Mouse (Mus musculus): ENCODE results near the gene Insm1. TPM values are rescaled to one million over a fixed set of nuclear protein-coding genes. Genes with fewer than 3 reads are reported as not detected.

Gene Insm1
- polyA plus RNA-seq, 1 experiment from 2014 or later: 1.3 TPM

- peaks cover 76% of the 10 kb centered on the region for H3K27me3 ChIP-seq (ENCODE audit: control insufficient read depth, insufficient read depth, low read length)
- H3K9ac ChIP-seq (replicated peaks; ENCODE audit: low read depth, low read length): 0 out of 2 replicates have a peak overlapping the region, but pooled peaks have one; percentile 33
- H3K27ac ChIP-seq (ENCODE audit: low read length): no peak overlapping the region
- H3K4me1 ChIP-seq (ENCODE audit: control insufficient read depth, insufficient read depth, low read length): peaks cover 27% of the 10 kb centered on the region; the same call in 1 of the 2 replicates
- H3K4me2 ChIP-seq (replicated peaks; ENCODE audit: low read depth, low read length): peak overlapping the region; percentile 96
- WGBS: 0% methylated on average over 35 of the region's 44 CpGs
- ATAC-seq (ENCODE audit: insufficient number of reproducible peaks, insufficient read depth, low FRiP score, low read depth): peak; percentile 51
- no peaks in the 10 kb centered on the region for H3K9me3 ChIP-seq (ENCODE audit: control insufficient read depth, low read depth, low read length)
- H3K36me3 ChIP-seq (ENCODE audit: control insufficient read depth, insufficient read depth, low read length): no peaks in the 10 kb centered on the region
- H3K4me3 ChIP-seq (ENCODE audit: low read depth, low read length): peak overlapping the region; percentile 43
Observed at GRCm38 (mm10) chr2:146221929-146222278, 183 bp downstream of the Insm1 start.

- Histone ChIP-seq H3K27me3 (ENCODE audit: control insufficient read depth, insufficient read depth, low read length) (peaks cover 76% of the 10 kb centered on the region), H3K36me3 (ENCODE audit: control insufficient read depth, insufficient read depth, low read length) (no peaks in the 10 kb centered on the region), H3K27ac (ENCODE audit: low read length) (peak overlapping the region; percentile 52; the same call in 1 of the 2 replicates), H3K4me1 (ENCODE audit: control insufficient read depth, insufficient read depth, low read length) (peaks cover 27% of the 10 kb centered on the region; the same call in 1 of the 2 replicates), H3K9me3 (ENCODE audit: control insufficient read depth, low read depth, low read length) (no peaks in the 10 kb centered on the region), H3K4me3 (ENCODE audit: low read depth, low read length) (peak overlapping the region; percentile 43), H3K4me2 (replicated peaks; ENCODE audit: low read depth, low read length) (peak overlapping the region; percentile 96), H3K9ac (replicated peaks; ENCODE audit: low read depth, low read length) (peak overlapping the region; percentile 33; the same call in 1 of the 2 replicates)
- ATAC-seq (ENCODE audit: insufficient number of reproducible peaks, insufficient read depth, low FRiP score, low read depth): peak; percentile 2; the same call in 1 of the 2 replicates
- under 1% methylated on average over 95 of the region's 133 CpGs for WGBS
Observed at GRCm38 (mm10) chr2:146222279-146223175, 806 bp downstream of the Insm1 start.

- peaks cover 25% of the 10 kb centered on the region; the same call in 1 of the 2 replicates for H3K4me1 ChIP-seq (ENCODE audit: control insufficient read depth, insufficient read depth, low read length)
- H3K9me3 ChIP-seq (ENCODE audit: control insufficient read depth, low read depth, low read length): no peaks in the 10 kb centered on the region
- WGBS: 1% methylated on average over 71 of the region's 75 CpGs
- H3K9ac ChIP-seq (replicated peaks; ENCODE audit: low read depth, low read length): 0 out of 2 replicates have a peak overlapping the region, but pooled peaks have one; percentile 33
- peak overlapping the region; percentile 43 for H3K4me3 ChIP-seq (ENCODE audit: low read depth, low read length)
- no peaks in the 10 kb centered on the region for H3K36me3 ChIP-seq (ENCODE audit: control insufficient read depth, insufficient read depth, low read length)
- peak overlapping the region; percentile 96 for H3K4me2 ChIP-seq (replicated peaks; ENCODE audit: low read depth, low read length)
- ATAC-seq (ENCODE audit: insufficient number of reproducible peaks, insufficient read depth, low FRiP score, low read depth): 0 out of 2 replicates have a peak, but pooled peaks have one; percentile 34
- H3K27me3 ChIP-seq (ENCODE audit: control insufficient read depth, insufficient read depth, low read length): peaks cover 72% of the 10 kb centered on the region
- no peak overlapping the region for H3K27ac ChIP-seq (ENCODE audit: low read length)
Observed at GRCm38 (mm10) chr2:146223176-146223905, 1.6 kb downstream of the Insm1 start.

GRCm38 (mm10) chr2:146224141-146224540 lies 2.4 kb downstream of the Insm1 start:
- peaks cover 23% of the 10 kb centered on the region; the same call in 1 of the 2 replicates for H3K4me1 ChIP-seq (ENCODE audit: control insufficient read depth, insufficient read depth, low read length)
- WGBS: 16% methylated on average over 7 of the region's 7 CpGs
- H3K4me3 ChIP-seq (ENCODE audit: low read depth, low read length): peak overlapping the region; percentile 43; the same call in 1 of the 2 replicates
- no peak overlapping the region for H3K27ac ChIP-seq (ENCODE audit: low read length)
- peaks cover 67% of the 10 kb centered on the region for H3K27me3 ChIP-seq (ENCODE audit: control insufficient read depth, insufficient read depth, low read length)
- no peak for ATAC-seq (ENCODE audit: insufficient number of reproducible peaks, insufficient read depth, low FRiP score, low read depth)
- no peak overlapping the region for H3K9ac ChIP-seq (replicated peaks; ENCODE audit: low read depth, low read length)
- H3K36me3 ChIP-seq (ENCODE audit: control insufficient read depth, insufficient read depth, low read length): no peaks in the 10 kb centered on the region
- no peaks in the 10 kb centered on the region for H3K9me3 ChIP-seq (ENCODE audit: control insufficient read depth, low read depth, low read length)
- H3K4me2 ChIP-seq (replicated peaks; ENCODE audit: low read depth, low read length): no peak overlapping the region

GRCm38 (mm10) chr2:146225818-146226217 lies 4.1 kb downstream of the Insm1 start:
- H3K9ac ChIP-seq (replicated peaks; ENCODE audit: low read depth, low read length): no peak overlapping the region
- H3K36me3 ChIP-seq (ENCODE audit: control insufficient read depth, insufficient read depth, low read length): no peaks in the 10 kb centered on the region
- no peaks in the 10 kb centered on the region for H3K9me3 ChIP-seq (ENCODE audit: control insufficient read depth, low read depth, low read length)
- no peak overlapping the region for H3K27ac ChIP-seq (ENCODE audit: low read length)
- H3K4me2 ChIP-seq (replicated peaks; ENCODE audit: low read depth, low read length): no peak overlapping the region
- WGBS: 18% methylated on average over 6 of the region's 6 CpGs
- H3K27me3 ChIP-seq (ENCODE audit: control insufficient read depth, insufficient read depth, low read length): peaks cover 60% of the 10 kb centered on the region
- peaks cover 23% of the 10 kb centered on the region; the same call in 1 of the 2 replicates for H3K4me1 ChIP-seq (ENCODE audit: control insufficient read depth, insufficient read depth, low read length)
- H3K4me3 ChIP-seq (ENCODE audit: low read depth, low read length): no peak overlapping the region
- ATAC-seq (ENCODE audit: insufficient number of reproducible peaks, insufficient read depth, low FRiP score, low read depth): no peak

GRCm38 (mm10) chr2:146226484-146226883 lies 4.8 kb downstream of the Insm1 start:
- Histone ChIP-seq H3K36me3 (ENCODE audit: control insufficient read depth, insufficient read depth, low read length) (no peaks in the 10 kb centered on the region), H3K9ac (replicated peaks; ENCODE audit: low read depth, low read length) (no peak overlapping the region), H3K27ac (ENCODE audit: low read length) (no peak overlapping the region), H3K4me1 (ENCODE audit: control insufficient read depth, insufficient read depth, low read length) (peaks cover 17% of the 10 kb centered on the region; the same call in 1 of the 2 replicates), H3K4me2 (replicated peaks; ENCODE audit: low read depth, low read length) (no peak overlapping the region), H3K4me3 (ENCODE audit: low read depth, low read length) (no peak overlapping the region), H3K9me3 (ENCODE audit: control insufficient read depth, low read depth, low read length) (no peaks in the 10 kb centered on the region), H3K27me3 (ENCODE audit: control insufficient read depth, insufficient read depth, low read length) (peaks cover 53% of the 10 kb centered on the region)
- WGBS: 4% methylated on average over 9 of the region's 9 CpGs
- no peak for ATAC-seq (ENCODE audit: insufficient number of reproducible peaks, insufficient read depth, low FRiP score, low read depth)

GRCm38 (mm10) chr2:146227646-146228045 lies 5.9 kb downstream of the Insm1 start:
- 51% methylated on average over 3 of the region's 3 CpGs for WGBS
- peaks cover 42% of the 10 kb centered on the region for H3K27me3 ChIP-seq (ENCODE audit: control insufficient read depth, insufficient read depth, low read length)
- no peaks in the 10 kb centered on the region for H3K9me3 ChIP-seq (ENCODE audit: control insufficient read depth, low read depth, low read length)
- no peak overlapping the region for H3K9ac ChIP-seq (replicated peaks; ENCODE audit: low read depth, low read length)
- H3K4me1 ChIP-seq (ENCODE audit: control insufficient read depth, insufficient read depth, low read length): peaks cover 6% of the 10 kb centered on the region; the same call in 1 of the 2 replicates
- no peaks in the 10 kb centered on the region for H3K36me3 ChIP-seq (ENCODE audit: control insufficient read depth, insufficient read depth, low read length)
- H3K4me2 ChIP-seq (replicated peaks; ENCODE audit: low read depth, low read length): no peak overlapping the region
- no peak overlapping the region for H3K4me3 ChIP-seq (ENCODE audit: low read depth, low read length)
- H3K27ac ChIP-seq (ENCODE audit: low read length): no peak overlapping the region
- no peak for ATAC-seq (ENCODE audit: insufficient number of reproducible peaks, insufficient read depth, low FRiP score, low read depth)

- Histone ChIP-seq H3K36me3 (ENCODE audit: control insufficient read depth, insufficient read depth, low read length) (no peaks in the 10 kb centered on the region), H3K9me3 (ENCODE audit: control insufficient read depth, low read depth, low read length) (no peaks in the 10 kb centered on the region), H3K9ac (replicated peaks; ENCODE audit: low read depth, low read length) (no peak overlapping the region), H3K4me1 (ENCODE audit: control insufficient read depth, insufficient read depth, low read length) (no peaks in the 10 kb centered on the region), H3K27ac (ENCODE audit: low read length) (no peak overlapping the region), H3K4me3 (ENCODE audit: low read depth, low read length) (no peak overlapping the region), H3K4me2 (replicated peaks; ENCODE audit: low read depth, low read length) (no peak overlapping the region), H3K27me3 (ENCODE audit: control insufficient read depth, insufficient read depth, low read length) (peaks cover 34% of the 10 kb centered on the region)
- no peak for ATAC-seq (ENCODE audit: insufficient number of reproducible peaks, insufficient read depth, low FRiP score, low read depth)
- 66% methylated on average over 2 of the region's 2 CpGs for WGBS
Observed at GRCm38 (mm10) chr2:146228435-146228834, 6.7 kb downstream of the Insm1 start.
